Mouse (Mus musculus) left cerebral cortex, adult 18-20 months (tissue): ENCODE results near the gene Mb. TPM values are rescaled to one million over a fixed set of nuclear protein-coding genes. Genes with fewer than 3 reads are reported as not detected.

ENCODE experiments used
- DNase-seq, 2 experiments: peaks; one replicate each; pipeline ENCODE4 v3.0.0; 2021 to 2022; ENCODE audit warnings: low spot score in 2 of 2, mixed read lengths in 1 of 2
- total RNA-seq, 2 experiments: library from RNA; stranded (reverse); gene quantifications; 2 replicates each; pipeline ENCODE4 v1.2.3; 2021

Gene Mb
- total RNA-seq, 2 experiments from 2014 or later: not detected

GRCm38 (mm10) chr15:76987542-76988094, 62.9 kb downstream of the Mb start:
- DNase-seq: peak; percentile 41 to 59

GRCm38 (mm10) chr15:76987137-76987536, 63.3 kb downstream of the Mb start:
- no peak for DNase-seq

GRCm38 (mm10) chr15:76982745-76983144, 67.7 kb downstream of the Mb start:
- DNase-seq: no peak

DNA sequence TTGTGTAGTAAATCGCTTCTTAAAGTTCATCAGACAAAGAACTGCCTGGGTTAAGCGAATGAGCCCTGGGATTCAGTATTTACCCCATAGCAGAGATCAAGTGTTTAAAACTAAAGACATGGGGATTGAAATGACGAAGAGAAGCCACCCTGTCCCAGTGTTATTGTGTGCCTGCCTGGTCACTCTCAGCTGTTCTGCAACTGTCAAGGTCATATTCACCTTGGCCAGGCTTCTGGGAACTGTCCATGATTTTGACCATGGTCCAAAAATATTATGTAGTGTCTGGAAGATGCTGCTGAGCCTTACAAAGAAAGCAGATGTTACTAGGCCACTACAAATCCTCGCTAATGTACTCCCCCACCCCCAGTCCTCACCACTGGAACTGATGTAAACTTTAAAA, 70.7 kb downstream of the Mb start:
- no peak for DNase-seq

DNA sequence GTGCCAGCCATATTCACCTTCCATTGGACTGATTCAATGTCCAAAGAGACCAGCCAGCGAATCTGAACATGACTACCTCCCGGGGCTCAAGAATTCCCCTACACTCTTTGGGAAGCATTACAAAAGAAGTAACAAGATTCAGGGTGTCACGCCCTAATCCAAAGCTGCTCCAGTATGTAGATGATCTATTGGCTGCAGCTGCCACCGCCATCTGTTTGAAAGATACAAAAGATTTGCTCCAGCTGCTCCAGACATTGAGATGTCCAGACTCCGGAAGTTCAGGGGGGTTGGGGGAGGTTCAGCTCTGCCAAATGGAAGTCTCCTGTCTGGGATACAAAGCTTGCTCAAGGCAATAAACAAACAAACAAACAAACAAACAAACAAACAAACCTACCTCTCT, 73.9 kb downstream of the Mb start:
- DNase-seq: no peak

- DNase-seq: peak; percentile 81 to 87
These were observed 76.4 kb downstream of the Mb start for GRCm38 (mm10) chr15:76973855-76974651.

DNA sequence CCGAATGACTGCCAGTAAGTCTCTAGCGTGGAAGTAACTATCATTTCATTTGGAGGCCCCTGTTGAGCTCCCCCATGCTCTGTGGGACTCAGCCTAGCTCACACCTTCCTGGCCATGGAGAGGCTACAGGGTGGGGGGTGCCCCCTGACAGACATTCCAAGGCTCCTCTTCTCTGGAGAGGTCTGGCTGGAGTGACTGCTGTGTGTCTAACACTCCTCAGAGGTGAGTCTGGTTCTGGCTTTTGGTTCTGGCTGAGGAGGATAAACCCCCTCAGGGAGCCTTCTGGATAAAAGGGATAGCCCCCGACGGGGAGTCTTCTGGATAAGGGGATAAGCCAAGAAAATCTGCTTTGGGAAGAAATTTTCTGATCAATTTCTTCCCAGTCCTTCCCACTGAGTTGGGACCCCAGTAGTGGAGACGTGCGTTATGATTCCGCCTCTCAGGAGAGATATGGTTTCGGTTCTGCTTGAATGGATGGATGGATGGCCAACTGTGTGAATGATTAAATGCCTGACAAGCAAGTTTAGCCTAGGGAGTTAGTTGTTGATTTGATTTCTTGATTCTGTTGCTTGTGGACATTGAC, 77.1 kb downstream of the Mb start:
- DNase-seq: no peak

DNA sequence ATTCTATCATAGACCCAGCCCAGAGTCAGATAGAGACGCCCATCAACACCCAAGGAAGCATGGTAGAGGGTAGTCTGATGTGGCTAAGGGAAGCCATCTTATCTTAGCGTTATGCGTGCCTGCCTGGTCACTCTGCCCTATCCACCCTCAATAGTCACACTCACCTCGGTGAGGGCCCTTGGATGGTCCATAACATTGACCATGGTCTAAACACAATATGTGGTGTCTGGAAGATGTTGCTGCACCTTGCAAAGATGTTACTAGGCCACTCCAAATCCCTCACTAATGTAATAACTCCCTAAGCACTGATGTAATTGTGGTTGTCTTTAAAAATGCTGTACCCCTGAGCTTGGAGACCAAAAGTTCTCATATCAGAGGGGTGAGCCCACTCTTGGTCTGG, 77.8 kb downstream of the Mb start:
- no peak for DNase-seq

Other genes with a start within 250 kb of the Mb start
- gene Zfp251, start 179.2 kb downstream of the Mb start, total RNA-seq: 10 to 100 TPM; 43.2 to 44.5 TPM
- gene Zfp7, start 171.4 kb downstream of the Mb start, total RNA-seq: 1 to 10 TPM; 8.3 to 9.2 TPM
- under 1 TPM in 1 of 2 experiments, not detected in 1; 0.63 TPM for gene Gm49527, start 171.3 kb downstream of the Mb start, total RNA-seq
- gene Zfp647, start 125.2 kb downstream of the Mb start, total RNA-seq: 1 to 10 TPM; 2.9 to 4.1 TPM
- gene 1110038F14Rik, start 102.2 kb downstream of the Mb start, total RNA-seq: 10 to 100 TPM; 27.5 to 28.0 TPM
- under 1 TPM; 0.21 to 0.23 TPM for gene Apol6, start 5.9 kb downstream of the Mb start, total RNA-seq